Mouse (Mus musculus) left cerebral cortex, adult 8-10 months (tissue): ENCODE data around the gene Cog2. TPM values are rescaled to one million over a fixed set of nuclear protein-coding genes. Genes with fewer than 3 reads are reported as not detected.

Source experiments
- DNase-seq, 2 experiments: peaks; one replicate each; pipeline ENCODE4 v3.0.0; 2022; ENCODE audit warnings: low spot score in 2 of 2
- total RNA-seq, 4 experiments: library from RNA; stranded (reverse); gene quantifications; 2 replicates each; pipeline ENCODE4 v1.2.4; 2022

Cog2 gene
- total RNA-seq, 4 experiments from 2014 or later, result 43.2 to 49.2 (median 45.7) TPM

DNA sequence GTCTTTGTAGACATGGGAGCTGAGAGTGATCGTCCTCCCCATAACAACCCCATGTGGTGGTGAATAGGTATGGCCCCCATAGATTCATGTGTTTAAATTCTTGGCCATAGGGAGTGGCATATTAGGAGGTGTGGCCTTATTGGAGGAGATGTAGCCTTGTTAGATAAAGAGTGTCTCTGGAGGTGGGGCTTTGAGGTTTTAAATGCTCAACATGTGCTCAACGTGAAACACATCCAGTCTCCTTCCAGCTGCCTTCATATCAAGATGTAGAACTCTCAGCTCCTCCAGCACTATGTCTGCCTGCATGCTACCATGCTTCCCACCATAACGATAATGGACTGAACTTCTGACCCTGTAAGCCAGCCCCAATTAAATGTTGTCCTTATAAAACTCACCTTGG is 4.5 kb upstream of the Cog2 start:
- DNase-seq, result no peak

DNA sequence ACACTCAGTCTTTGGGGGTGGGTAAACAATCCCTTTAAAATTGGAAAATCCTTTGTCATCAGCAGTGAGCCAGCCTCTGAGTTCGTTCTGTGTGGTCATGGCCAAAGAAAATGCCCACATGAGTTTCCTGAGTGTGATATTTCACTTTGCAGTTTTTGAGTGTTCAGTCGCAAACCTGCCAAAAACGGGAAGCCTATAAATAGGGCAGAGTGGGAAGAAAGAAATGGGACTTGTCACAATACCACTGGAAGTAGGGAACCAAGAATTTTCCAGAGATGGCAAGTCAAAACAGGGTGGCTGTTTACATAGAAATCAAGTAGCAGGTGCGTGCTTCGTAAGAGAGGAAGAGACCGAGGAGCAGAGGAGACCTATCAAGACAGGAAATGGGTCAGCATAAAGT is 4.0 kb upstream of the Cog2 start:
- peak in 1 of 2 experiments; percentile 77 for DNase-seq

DNA sequence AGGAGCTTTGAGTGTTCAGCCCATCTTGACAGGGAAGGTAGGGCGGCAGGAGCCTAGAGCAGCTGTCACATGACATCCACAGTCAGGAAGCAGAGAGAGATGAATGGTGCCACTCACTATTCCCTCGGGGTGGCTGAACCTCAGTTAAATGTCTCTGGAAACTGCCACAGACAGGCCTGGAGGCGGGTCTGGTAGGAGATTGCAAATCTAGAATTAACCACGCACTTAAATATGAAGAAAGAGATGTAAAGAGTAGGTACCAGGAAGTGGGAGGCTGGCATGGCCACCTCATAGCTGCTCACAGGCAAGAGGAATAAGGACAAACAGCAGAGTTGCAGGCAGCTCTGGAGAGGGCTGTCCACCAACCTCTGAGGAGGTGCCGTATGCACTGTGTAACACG is 3.4 kb upstream of the Cog2 start:
- peak in 1 of 2 experiments; percentile 47 for DNase-seq

DNA sequence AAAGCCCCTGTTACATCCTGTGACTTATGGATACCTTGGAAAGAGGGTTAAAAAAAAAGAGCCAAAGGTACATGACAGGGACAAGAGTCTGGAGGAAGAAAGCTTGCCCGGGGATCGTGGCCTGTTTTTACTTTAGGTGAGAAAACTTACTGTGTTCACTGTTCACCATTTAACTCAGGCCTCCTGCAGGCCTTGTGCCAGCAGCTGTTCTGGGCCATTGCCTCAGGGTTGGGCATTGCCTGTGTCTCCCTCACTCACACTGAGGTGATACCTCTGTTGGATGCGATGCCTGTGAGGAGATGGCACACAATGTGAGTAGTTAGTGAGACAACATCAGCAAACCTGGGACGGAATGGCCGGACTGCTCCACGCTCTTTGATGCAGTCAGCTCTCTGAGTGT is 1.4 kb downstream of the Cog2 start:
- no peak for DNase-seq

DNA sequence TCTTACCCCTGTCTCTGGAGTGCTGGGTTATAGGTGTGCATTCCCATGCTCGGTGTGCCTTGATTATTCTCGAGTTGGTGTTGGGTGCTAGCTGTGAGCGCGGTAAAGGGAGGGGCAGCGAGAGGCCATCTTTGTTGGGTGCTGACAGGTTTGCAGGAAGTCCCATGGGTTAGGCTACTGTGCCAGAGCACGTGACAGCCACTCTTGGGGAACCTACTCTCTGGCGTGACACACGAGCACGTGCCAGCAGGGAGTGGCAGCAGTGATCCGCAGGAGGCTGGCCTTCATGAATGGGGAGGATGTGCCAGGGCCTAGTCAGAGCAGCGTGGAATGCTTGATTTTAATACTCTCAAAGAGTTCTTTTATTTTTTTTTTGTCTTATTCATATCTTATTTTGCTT is 5.7 kb downstream of the Cog2 start:
- DNase-seq, result no peak

DNA sequence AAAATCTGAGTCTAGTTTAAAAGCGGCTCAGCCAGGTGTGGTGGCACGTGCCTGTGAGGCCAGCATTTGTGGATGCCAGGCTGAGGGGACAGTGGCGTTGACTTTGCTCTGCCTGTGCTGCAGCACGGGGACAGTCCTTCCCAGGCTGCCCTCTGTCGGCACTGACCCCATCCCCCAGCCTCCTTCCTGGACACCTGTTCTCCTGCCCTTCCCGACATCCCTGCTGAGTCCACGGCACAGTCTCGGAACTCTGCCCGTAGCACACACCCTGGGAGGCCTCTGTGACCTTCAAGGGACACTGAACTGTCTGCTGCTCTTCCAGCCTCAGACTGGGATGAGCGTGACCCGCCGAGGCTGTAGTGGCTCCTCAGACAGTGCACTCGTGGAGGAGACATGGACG is 9.5 kb downstream of the Cog2 start:
- DNase-seq, result no peak

DNA sequence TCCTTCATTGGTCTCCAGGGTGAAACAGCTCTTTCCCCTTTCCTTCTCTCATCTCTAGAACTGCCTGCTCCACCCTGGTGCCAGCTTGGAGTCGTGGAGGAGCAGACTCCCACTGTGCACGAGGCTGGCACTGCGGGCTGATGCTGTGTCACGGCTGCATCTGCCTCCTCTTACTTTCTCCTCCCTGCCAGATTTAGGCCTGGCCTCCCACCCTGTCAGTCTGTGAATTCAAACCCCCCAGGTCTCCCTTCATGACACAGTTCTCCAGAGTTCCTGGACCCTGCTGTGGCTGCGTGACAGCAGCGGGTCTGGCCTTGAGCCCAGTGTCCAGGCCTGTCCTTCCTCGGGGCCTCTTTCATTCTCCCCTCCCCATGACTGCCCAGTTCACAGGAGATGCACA is 10.0 kb downstream of the Cog2 start:
- DNase-seq, result peak in 1 of 2 experiments; percentile 65

DNA sequence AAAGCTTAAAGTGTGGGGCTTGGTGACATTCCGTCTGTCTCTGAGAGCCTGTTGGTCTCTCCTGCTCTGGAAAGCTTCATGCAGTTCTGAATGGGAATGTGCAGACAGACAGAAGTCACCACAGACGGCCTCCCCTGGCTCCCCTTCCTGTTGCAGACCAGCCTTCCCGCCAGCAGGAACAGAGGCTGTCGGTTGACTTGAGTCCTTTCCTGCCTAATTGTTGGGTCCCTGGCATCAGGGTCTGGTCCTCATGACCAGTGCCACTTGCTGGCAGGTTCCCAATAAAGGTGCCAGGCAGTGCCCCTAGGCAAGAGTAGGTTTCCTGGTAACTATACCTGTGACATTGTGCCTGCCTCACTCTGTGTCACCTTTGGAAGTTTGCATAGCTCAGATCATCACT is 10.4 kb downstream of the Cog2 start:
- no peak for DNase-seq

DNA sequence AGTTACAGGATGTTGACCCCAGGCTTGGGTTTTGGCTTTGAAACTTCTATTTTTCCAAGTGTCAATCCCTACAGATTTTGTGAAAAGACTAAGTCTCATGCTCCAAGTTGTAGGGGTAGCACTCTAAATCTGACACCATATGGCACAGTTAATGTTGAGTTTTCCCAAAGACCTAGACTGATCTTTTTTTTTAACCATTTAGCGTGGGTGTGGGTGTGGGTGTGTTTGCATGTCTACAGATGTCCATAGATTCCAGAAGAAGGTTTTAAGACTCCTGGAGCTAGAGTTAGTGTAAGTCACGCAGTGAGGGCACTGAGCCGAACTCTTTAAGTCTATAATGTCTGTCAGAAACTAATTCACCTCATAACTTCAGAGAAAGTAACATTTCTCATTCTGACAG is 12.1 kb downstream of the Cog2 start:
- DNase-seq, result peak in 1 of 2 experiments; percentile 52

DNA sequence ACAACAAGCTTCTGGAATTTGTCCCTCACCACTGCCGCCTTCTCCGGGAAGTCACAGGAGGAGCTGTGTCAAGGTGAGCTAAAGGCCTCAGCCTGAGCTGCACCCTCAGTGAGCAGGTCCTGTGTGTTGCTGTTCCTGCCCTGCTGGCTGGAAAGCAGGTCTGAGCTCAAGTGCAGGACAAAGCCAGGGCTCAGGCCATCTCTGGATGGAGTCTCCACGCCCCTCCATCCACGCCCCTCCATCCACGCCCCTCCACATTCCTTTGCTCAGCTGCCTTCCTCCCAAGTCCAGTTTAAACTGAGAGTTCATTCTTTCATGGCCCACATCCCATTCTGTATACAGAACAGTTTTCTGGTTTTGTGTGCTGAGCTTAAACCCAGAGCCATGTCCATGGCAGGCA is 14.9 kb downstream of the Cog2 start:
- DNase-seq, result no peak

DNA sequence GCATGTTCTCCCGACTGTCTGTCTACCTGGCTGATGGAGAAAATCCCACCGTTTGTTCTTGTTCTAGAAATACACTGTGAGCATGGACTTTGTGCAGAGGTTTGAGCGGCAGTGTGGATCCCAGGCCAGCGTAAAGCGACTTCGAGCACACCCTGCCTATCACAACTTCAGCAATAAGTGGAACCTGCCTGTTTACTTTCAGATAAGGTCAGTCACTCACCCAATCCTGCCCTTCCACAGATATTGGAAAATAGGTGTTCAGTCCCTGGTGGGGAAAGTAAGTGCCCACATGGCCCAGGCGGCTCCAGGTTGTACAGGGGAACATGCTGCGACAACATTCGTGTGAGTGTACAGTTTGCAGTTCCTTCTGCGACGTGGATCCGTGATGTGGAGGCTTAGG is 20.3 kb downstream of the Cog2 start:
- no peak for DNase-seq

DNA sequence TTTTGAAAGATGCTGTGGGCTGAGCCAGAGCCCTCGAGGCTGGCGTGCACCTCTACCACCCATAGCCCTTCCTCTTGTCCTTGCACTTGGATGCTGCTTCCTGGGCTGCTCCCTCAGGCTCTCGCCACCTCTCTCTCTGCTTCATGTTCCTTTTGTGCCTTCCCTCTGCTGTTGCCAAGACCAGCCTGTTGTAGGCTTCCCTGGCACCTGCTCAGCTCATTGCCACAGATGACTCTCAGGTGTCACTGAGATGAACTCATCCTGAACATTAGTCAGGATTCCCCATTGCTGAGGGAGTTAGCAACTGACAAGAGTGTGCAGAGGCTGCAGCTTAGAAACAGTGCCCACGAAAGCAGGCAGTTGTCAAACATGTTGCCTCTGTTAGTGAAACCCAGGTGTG is 21.4 kb downstream of the Cog2 start:
- DNase-seq, result peak in 1 of 2 experiments; percentile 55

DNA sequence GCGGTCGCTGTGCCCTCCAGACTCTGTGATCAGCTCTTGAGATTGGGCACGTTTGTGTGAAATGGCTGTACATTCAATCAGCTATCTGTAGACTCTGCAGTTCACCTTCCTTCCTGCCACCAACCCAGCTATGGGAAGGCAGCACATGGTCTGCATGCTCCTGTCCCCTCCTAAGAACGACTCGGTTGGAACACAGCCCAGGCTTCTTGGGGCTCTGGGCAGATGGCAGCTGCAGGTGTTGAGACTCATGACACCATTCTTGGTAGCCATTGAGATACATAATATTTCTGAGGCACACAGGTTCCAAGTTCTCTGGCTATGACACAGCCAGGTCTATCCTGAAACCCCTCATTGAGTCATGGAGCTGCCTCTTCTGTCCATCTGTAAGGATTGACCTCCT is 22.7 kb downstream of the Cog2 start:
- DNase-seq, result no peak

DNA sequence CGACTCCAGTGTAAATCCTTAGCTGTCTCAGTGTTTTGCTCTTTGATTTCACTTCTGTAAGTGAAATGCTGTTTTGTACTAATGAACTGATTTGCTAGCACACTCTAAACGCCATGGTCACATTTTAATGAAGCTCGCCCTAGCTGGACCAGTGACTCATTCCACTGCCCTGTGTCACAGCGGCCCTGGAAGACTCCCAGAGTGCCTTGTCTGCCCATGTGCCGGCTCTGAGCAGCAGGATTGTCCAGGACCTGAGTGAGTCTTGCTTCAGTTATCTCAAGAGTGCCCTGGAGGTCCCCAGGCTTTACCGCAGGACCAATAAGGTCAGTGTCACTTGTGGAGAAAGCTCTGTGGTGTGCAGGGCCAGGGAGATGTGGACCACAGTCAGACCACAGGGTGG is 25.8 kb downstream of the Cog2 start:
- no peak for DNase-seq

DNA sequence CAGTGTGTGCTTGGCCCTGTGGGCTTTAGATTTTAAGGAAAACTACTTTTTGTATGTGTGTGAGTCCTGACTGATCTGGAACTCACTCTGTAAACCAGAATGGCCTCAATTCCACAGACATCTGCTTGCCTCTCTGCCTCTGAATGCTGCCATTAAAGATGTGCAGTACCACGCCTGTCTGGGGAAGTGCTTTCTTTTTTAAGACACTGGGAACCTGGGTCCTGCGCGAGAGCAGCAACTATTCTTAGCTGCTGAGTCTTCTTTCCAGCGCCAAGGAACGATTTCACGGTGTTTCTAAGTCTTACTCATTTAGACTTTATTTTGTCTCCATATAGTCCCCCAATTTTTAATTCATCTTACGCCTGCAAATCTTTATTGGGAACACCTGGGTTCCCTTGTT is 26.2 kb downstream of the Cog2 start:
- no peak for DNase-seq

DNA sequence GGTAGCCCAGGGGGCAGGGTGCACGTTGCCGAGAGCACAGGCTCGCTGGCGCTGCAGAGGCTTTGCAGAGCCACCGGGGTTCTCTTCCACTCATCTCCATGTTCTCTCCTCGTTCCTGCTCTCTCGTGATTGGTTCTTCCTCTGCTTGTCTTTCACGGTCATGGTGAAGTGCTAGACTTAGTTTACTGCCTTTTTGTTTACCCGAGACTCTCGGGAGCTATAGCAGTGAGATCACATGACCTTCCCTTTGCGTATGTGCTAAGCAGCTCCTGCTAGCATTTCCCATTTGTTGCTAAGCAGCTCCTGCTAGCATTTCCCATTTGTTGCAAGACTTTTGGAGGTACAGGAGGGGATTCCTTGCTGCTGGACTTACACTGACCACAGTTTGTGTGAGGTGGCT is 26.7 kb downstream of the Cog2 start:
- DNase-seq, result no peak

DNA sequence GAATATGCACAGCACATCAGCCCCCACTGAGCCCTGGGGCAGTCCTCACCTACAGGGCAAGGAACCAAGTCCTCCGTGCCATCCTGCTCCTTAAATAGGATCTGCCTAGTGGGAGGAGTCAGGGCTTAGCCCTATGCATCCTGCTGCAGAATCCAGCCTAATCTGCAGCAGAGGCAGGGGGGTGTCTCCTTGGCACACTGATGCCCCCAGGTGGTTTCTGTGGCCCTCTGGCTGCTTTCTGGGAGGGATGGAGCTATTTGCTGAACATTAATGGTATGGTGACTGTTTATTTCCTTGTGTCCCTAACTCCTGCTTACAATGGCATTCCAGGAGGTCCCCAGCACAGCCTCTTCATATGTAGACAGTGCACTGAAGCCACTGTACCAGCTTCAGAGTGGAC is 27.6 kb downstream of the Cog2 start:
- no peak for DNase-seq

DNA sequence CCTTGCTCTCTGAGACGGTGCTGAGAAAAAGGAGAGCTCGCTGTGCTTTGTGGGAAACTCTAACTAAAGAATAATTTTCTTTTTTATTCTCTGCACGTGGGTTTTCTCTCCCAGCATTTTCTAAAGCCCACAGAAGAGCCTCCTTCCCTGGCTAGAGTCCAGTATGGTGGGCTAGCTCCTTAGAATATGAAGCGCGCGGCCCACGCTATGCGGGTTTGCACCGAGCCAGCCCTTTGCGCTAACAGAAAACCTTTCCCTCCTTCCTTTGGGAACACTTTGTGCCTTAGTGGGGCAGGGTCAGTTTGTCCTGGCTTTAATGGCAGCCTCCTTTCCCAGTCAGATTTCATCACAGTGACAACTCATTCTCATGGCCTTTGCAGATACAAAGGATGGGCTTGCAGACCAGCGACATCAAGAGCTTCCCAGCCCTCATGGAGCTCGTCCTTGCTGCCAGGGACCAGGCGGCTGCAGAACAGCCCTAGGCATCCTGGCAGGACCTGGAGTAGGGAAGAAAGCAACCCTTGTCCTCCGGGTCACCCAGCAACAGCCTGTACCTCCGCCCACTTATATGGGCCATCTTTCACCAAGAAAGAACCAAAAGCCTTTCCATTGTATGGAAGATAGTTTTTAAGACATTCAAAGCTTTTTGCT is 30.6 kb downstream of the Cog2 start:
- peak in 1 of 2 experiments; percentile 46 for DNase-seq

DNA sequence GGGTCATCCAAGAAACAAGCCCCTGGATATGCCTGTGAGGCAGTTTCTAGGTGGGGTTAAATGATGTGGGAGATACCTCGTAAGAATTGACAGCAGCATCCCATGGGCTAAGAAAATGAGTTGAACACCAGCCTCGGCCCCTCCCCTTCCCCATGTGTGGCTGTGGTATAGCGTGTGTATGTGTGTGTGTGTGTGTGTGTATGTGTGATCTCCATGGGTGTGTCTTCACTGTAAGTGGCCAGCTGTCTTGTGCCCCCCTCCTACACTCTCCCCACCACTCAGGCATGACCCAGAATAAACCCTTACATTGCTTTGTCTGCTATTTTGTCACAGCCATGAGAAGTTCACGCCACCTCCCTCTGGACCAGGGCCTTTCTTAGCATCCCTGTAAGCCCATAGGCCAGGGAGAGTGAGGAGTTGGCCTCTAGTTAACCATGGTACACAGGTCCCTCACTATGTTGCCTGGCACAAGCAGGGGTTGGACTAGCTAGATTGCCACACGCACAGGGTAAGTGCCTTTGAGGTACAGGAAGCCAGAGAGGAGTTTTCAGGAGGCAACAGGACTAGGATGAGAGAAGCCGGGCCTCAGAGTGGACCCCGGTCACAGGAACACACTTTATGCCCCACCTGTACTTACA is 34.7 kb downstream of the Cog2 start:
- no peak for DNase-seq

DNA sequence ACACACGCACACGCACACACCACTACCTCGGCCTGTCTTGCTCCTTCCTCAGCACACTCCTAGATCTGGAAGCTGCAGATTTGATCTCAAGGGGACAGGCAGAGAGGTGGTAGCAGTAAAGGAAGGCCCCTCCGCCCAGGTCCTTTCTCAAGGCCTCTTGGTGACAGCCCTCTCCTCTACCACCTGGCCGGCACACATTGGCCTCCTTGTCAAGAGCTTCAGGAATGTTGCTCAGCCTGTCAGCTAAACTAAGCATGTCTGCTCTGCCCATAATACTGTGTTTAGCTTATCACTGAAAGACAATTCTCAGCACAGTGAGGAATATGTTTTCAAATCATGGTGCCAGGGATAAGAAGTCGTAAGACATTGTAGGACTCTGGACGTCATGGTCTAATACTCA is 35.6 kb downstream of the Cog2 start:
- no peak for DNase-seq

DNA sequence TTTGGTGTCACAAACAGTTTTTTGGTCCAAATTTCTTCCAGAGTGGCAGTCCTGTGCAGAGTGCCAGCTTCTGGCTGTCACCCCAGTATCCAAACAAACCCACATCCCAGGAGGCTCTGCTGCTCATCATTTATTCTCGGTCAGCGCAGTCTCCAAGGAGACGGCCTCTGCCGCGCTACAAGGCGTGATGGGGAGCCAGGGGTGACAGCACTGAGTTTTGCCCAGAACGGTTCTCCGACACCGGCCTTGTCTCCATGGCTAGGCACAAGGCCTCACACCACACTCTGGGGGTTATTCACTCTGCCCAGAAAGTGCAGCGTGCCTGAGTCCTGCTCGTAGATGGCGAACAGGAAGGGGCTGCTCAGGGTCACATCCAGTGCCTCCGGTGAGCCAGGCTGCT is 36.1 kb downstream of the Cog2 start:
- DNase-seq, result peak in 1 of 2 experiments; percentile 70

DNA sequence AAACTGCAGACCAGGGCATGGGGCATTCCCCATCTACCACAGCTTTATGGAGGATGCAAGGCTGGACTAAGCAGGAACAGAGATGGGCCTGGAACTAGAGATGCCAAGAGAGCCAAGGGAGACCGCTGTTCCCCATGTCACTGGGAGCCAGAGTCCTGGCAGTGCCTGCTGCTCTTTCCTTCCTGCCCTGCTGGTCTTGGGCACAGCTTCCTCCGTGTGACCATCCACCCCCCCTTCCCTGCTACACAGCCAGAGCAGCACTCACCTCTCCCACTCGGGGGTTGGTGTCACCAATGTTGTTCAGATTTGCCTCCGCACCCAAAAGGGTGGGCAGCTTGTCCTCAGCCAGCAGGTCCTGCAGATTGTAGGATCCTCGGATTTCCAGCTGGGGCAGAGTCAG is 36.9 kb downstream of the Cog2 start:
- no peak for DNase-seq

DNA sequence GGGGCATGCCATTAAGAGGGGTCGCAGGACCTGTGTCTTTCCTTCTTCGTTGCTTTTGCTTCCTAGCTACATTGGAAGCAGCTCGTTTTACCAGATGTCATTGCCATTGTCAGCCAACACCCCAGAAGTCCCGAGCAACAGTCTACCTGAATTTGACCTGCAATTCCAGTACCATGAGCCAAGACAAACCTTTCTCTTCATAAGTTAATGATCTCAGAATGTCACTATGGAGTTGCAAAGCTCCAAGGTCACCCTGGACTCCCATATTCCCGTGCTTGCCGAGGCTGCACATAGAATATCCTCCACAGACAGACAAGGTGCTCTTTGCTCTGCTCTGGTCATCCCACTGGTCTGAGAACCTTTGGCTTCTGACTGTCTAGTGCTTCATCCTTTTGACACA is 46.6 kb downstream of the Cog2 start:
- no peak for DNase-seq

DNA sequence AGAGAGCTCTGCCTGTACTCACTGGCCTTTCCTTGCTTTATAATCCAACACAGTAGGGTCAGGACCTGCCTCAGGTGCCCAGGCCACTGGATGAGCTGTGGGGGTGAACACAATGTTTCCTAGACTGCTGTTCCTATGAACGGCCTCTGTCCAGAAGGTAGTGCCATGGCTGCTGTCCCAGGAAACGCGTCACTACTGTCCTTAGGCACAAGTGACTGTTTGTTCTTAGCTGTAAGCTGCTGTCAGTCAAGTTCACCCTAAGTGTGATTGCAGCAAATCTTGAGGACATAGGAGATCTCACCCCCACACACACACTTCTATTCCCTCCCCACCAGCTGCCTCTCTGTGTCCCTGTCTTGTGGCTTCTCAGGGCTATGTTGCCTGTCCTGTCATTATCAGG is 47.0 kb downstream of the Cog2 start:
- no peak for DNase-seq
